Mouse (Mus musculus) intestine, embryonic 14.5 days (tissue): ENCODE measurements around the gene Slc43a2. TPM values are rescaled to one million over a fixed set of nuclear protein-coding genes. Genes with fewer than 3 reads are reported as not detected.

ENCODE experiments used
- ATAC-seq: fragments of 200-750 bp; cut with Nextera tagmentation; replicated peaks from 2 replicates; pipeline ENCODE4 v1.8.0; 2017; ENCODE audit warnings: low read depth, moderate number of reproducible peaks, moderate TSS enrichment, moderate library complexity; ENCODE audit not compliant: low FRiP score, low TSS enrichment
- DNase-seq: peaks from one replicate; pipeline ENCODE4 v3.0.0-alpha.2; 2018; ENCODE audit warnings: low spot score
- H3K27ac ChIP-seq: fragments of 300-500 bp; sonication (generic); 2 replicates; pipeline ENCODE4 v1.5.1; 2014; ENCODE audit warnings: low read depth, mild to moderate bottlenecking, control low read depth
- H3K27me3 ChIP-seq: fragments of 300-500 bp; sonication (generic); replicated peaks from 2 replicates; pipeline ENCODE4 v1.6.1; 2014; ENCODE audit warnings: low read length, control low read depth; ENCODE audit not compliant: control insufficient read depth, insufficient read depth
- H3K36me3 ChIP-seq: fragments of 300-500 bp; sonication (generic); 2 replicates; pipeline ENCODE4 v1.6.1; 2014; ENCODE audit warnings: low read length, control low read depth; ENCODE audit not compliant: control insufficient read depth, insufficient read depth
- H3K4me1 ChIP-seq: fragments of 300-500 bp; sonication (generic); replicated peaks from 2 replicates; pipeline ENCODE4 v1.6.1; 2014; ENCODE audit warnings: low read length, control low read depth, mixed read lengths; ENCODE audit not compliant: control insufficient read depth, insufficient read depth
- H3K4me2 ChIP-seq: fragments of 300-500 bp; sonication (generic); 2 replicates; pipeline ENCODE4 v1.6.1; 2014; ENCODE audit warnings: low read length
- H3K4me3 ChIP-seq: fragments of 300-500 bp; sonication (generic); 2 replicates; pipeline ENCODE4 v1.5.1; 2014; ENCODE audit warnings: low read depth, low read length, control low read depth, mixed read lengths
- H3K9ac ChIP-seq: fragments of 300-500 bp; sonication (generic); 2 replicates; pipeline ENCODE4 v1.6.1; 2014; ENCODE audit warnings: mild to moderate bottlenecking, low read length
- H3K9me3 ChIP-seq: fragments of 300-500 bp; sonication (generic); 2 replicates; pipeline ENCODE4 v1.6.1; 2016; ENCODE audit warnings: low read length, control low read depth; ENCODE audit not compliant: control insufficient read depth
- WGBS: fragments of 180-500 bp; shearing (Covaris S2); extraction: QIAGEN DNeasy Blood & Tissue Kit; methylation state at CpG from one replicate; pipeline ENCODE4 v1.1.7; 2014; 5-methylcytosine and 5-hydroxymethylcytosine counted together
- polyA plus RNA-seq: library from polyadenylated mRNA; unstranded; fragments of >200 nt; fragmentation: Nextera tagmentation; extraction: Ambion mirVana; gene quantifications from 2 replicates; pipeline ENCODE4 v1.2.1, GENCODE M21; 2014

Gene Slc43a2
- polyA plus RNA-seq, 1 experiment from 2014 or later: 4.8 TPM

DNA sequence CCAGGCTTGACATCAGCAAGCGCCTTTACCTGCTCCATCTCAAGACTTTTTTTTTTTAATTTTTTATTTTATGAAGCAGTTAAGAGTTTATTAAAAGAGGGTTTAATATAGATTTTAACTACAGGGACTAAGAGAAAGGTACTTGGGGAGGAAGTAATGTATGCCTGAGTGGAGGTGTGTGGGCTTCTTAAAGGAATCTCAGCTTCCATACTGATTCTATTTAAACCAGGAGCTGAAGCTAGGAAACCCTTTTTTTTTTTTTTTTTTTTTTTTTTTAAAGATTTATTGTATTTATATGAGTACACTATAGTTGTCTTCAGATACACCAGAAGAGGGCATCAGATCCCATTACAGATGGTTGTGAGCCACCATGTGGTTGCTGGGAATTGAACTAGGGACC is 83.3 kb downstream of the Slc43a2 start:
- Histone ChIP-seq H3K36me3 (peaks cover 74% of the 10 kb centered on the region), H3K4me1 (no peaks in the 10 kb centered on the region), H3K4me2 (no peak overlapping the region), H3K4me3 (no peak overlapping the region), H3K9me3 (no peaks in the 10 kb centered on the region), H3K27ac (no peak overlapping the region), H3K9ac (no peak overlapping the region), H3K27me3 (no peaks in the 10 kb centered on the region)
- DNase-seq (no peak), ATAC-seq (no peak)
- WGBS: 97% methylated on average over 1 of the region's 1 CpGs

DNA sequence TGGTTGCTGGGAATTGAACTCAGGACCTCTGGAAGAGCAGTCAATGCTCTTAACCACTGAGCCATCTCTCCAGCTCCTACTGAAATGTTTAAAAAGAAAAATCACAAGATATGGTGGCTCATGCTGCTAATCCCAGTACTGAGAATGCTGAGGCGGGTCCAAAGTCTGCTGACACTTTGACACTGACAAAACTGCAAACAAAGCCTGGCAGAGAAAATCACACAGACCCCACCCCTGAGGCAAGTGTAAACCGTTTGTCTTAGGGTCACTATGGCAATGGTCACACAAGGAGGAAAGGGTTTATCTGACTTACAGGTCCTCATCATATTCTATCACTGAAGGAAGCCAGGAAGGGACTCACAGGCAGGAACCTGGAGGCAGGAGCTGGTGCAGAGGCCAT is 84.1 kb downstream of the Slc43a2 start:
- H3K27me3 ChIP-seq: no peaks in the 10 kb centered on the region
- no peak overlapping the region for H3K9ac ChIP-seq
- H3K9me3 ChIP-seq: no peaks in the 10 kb centered on the region
- WGBS: 77% methylated on average over 2 of the region's 2 CpGs
- no peak overlapping the region for H3K4me3 ChIP-seq
- H3K36me3 ChIP-seq: peaks cover 74% of the 10 kb centered on the region
- DNase-seq (no peak), ATAC-seq (no peak)
- H3K4me1 ChIP-seq: no peaks in the 10 kb centered on the region
- no peak overlapping the region for H3K27ac ChIP-seq
- no peak overlapping the region for H3K4me2 ChIP-seq

DNA sequence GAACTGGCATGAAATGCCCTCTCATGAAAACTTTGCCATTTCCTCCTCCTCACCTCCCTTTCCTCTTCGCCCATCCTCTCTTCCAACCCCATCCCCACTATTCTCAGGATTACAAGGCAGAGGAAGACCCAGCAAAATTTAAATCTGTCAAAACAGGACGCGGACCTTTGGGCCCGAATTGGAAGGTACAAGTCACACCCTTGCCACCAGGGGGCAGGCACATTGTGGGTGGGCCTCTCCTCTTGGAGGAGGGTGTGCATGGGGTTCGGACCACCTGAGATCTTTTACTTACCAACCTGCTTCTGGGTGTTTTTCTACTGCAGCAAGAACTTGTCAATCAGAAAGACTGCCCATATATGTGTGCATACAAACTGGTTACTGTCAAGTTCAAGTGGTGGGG is 87.6 kb downstream of the Slc43a2 start:
- DNase-seq (no peak), ATAC-seq (no peak)
- Histone ChIP-seq H3K36me3 (peaks cover 65% of the 10 kb centered on the region), H3K4me2 (no peak overlapping the region), H3K4me3 (no peak overlapping the region), H3K4me1 (no peaks in the 10 kb centered on the region), H3K9ac (no peak overlapping the region), H3K9me3 (no peaks in the 10 kb centered on the region), H3K27me3 (no peaks in the 10 kb centered on the region), H3K27ac (no peak overlapping the region)
- WGBS: 85% methylated on average over 5 of the region's 5 CpGs

DNA sequence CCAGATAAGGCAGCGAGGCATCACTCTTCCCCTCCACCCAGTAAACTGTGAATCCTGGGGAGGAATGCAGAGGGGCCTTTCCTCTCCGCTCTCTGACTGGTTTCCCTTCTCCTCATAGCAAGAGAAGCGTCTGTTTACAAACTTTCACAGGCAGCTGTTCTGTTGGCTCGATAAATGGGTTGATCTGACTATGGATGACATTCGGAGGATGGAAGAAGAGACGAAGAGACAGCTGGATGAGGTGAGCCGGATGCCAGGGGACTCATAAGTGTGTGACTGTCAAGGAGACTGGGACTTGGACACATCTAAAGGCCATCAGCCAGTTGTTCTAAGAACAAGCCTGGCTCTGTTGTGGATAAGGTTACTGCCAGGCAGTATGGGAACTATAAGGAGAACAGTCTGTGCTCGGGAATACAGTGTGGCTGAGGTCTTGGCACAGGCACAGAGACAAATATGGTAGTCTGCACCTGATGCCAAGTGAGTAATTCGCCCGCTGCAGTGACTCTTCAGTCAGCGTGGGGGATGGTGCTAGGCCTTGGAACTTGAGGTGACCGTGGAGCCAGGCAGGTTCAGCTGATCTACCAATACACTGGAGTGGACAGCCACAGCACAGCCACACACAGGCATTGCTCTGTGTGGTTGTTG is 88.8 kb downstream of the Slc43a2 start:
- 80% methylated on average over 12 of the region's 12 CpGs for WGBS
- Histone ChIP-seq H3K36me3 (peaks cover 59% of the 10 kb centered on the region), H3K4me2 (no peak overlapping the region), H3K9me3 (no peaks in the 10 kb centered on the region), H3K9ac (no peak overlapping the region), H3K27me3 (no peaks in the 10 kb centered on the region), H3K27ac (no peak overlapping the region), H3K4me3 (no peak overlapping the region), H3K4me1 (no peaks in the 10 kb centered on the region)
- DNase-seq (no peak), ATAC-seq (no peak)

DNA sequence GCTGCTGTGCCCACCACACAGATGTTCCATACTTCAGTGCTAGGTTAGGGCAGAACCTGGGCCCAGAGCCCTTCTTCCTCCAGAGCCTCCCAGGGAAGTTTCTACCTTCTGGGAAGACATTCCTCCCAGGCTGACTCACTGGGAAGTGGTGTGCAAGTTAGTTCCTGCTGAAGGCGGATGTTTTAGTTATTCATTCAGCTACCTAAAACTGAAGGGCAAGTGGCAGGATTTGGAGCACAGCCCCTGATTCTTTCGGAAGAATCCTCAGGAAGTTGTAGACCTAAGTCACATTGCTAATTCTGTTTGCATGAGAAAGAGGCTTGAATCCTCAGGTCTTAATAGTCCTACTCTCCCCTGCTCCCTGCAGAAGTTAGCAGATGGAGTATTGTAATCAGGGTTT is 89.9 kb downstream of the Slc43a2 start:
- H3K36me3 ChIP-seq: peaks cover 65% of the 10 kb centered on the region
- DNase-seq (no peak), ATAC-seq (no peak)
- WGBS: 93% methylated on average over 2 of the region's 2 CpGs
- no peak overlapping the region; the same call in 1 of the 2 replicates for H3K27ac ChIP-seq
- H3K4me1 ChIP-seq: no peaks in the 10 kb centered on the region
- H3K4me3 ChIP-seq: no peak overlapping the region
- H3K27me3 ChIP-seq: no peaks in the 10 kb centered on the region
- H3K9ac ChIP-seq: no peak overlapping the region
- H3K9me3 ChIP-seq: no peaks in the 10 kb centered on the region
- no peak overlapping the region for H3K4me2 ChIP-seq

DNA sequence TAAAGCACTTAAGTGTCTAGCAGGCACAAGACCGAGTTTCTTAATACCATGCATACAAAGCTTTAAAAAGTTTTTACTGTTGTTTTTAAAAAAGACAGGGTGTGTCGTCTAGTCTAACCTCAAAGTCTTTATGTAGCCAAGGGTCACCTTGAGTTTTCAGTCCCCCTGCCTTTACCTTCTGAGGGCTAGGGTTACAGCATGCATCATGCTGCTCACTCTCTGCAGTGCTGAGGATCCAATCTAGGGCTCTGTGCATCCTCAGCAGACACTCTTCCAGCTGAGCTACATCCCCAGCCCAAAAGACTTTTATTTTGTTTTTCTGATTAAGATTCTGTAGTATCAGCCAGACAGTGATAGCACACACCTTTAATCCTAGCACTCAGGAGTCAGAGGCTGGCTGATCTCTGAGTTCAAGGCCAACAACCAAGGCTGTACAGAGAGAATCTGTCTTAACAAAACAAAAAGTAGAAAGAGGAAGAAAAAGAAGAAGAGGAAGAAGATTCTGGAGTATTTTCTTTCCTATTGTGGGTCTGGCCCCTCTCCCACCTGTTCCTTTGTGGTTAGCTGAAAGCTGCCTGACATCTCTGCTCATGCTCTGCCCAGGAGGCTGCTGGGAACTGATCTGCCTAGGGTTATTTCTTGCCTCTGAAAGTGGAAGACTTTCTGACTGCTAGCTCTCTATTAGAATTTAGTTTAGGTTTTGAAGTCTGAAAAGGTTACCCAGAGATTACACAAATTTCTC is 91.3 kb downstream of the Slc43a2 start:
- peaks cover 67% of the 10 kb centered on the region for H3K36me3 ChIP-seq

DNA sequence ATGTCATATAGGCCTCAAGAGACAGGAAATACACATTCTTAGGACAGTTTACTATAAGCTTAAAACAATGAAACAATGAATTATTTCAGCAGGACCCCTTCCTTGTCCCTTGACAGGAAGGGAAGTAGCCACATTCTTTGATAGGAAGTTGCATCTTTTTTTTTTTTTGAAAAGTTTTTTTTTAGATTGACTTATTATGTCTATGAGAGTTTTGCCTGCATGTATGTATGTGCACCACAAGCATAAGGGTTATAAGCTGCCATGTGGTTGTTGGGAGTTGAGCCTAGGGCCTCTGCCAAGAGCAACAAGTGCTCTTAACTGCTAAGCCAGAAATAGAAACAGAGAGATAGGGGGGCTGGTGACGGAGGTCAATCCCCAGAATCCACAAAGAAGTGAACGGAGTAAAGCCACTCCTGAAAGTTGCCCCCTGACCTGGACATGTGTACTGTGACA is 92.6 kb downstream of the Slc43a2 start:
- 77% methylated on average over 2 of the region's 2 CpGs for WGBS

More for the DNA sequence above, 91.3 kb downstream of the Slc43a2 start:
- Histone ChIP-seq H3K4me3 (no peak overlapping the region), H3K4me1 (no peaks in the 10 kb centered on the region), H3K4me2 (no peak overlapping the region), H3K27ac (no peak overlapping the region), H3K27me3 (no peaks in the 10 kb centered on the region), H3K9me3 (no peaks in the 10 kb centered on the region), H3K9ac (no peak overlapping the region)
- DNase-seq: no peak
- WGBS: 91% methylated on average over 2 of the region's 2 CpGs
- no peak for ATAC-seq

DNA sequence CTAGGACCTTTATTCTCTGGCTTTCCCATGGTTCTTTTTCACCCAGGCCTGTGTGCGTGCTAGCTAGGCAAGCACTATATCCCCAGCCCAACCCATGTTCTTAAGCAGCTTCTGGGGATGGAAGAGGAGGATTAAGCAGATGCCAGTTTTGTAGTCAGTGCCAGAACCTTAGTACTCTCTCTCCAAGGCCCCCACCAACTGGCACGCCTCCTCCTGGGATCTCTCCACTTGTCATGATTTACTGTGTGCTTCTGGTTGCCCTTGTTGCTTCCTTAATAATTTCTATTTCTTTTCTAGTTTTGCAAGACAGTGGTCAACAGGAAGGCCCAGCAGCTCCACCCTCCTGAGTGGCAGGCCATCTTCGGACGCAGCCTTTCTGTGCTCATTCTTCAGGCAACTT is 94.3 kb downstream of the Slc43a2 start:
- DNase-seq (no peak), ATAC-seq (no peak)
- Histone ChIP-seq H3K27ac (no peak overlapping the region), H3K4me1 (peaks cover 3% of the 10 kb centered on the region; the same call in 1 of the 2 replicates), H3K9me3 (no peaks in the 10 kb centered on the region), H3K27me3 (no peaks in the 10 kb centered on the region), H3K4me3 (no peak overlapping the region), H3K36me3 (peaks cover 49% of the 10 kb centered on the region), H3K9ac (no peak overlapping the region), H3K4me2 (no peak overlapping the region)
- WGBS: 90% methylated on average over 4 of the region's 4 CpGs

More for the DNA sequence above, 92.6 kb downstream of the Slc43a2 start:
- Histone ChIP-seq H3K27ac (no peak overlapping the region), H3K4me3 (no peak overlapping the region), H3K9ac (no peak overlapping the region), H3K9me3 (no peaks in the 10 kb centered on the region), H3K36me3 (peaks cover 66% of the 10 kb centered on the region), H3K27me3 (no peaks in the 10 kb centered on the region), H3K4me1 (no peaks in the 10 kb centered on the region), H3K4me2 (no peak overlapping the region)
- DNase-seq (no peak), ATAC-seq (no peak)
